Mouse (Mus musculus) ES-Bruce4 (cell line): ENCODE data around the gene Ubxn1.

Experiments
- CTCF ChIP-seq: IDR thresholded peaks from one replicate; pipeline ENCODE4 v1.8.1; 2011; ENCODE audit warnings: low read depth, low read length
- EP300 ChIP-seq: IDR thresholded peaks from 2 replicates; pipeline ENCODE4 v1.6.1; 2011; ENCODE audit warnings: low read depth, low read length; ENCODE audit not compliant: insufficient read depth
- POLR2A ChIP-seq: IDR thresholded peaks from one replicate; pipeline ENCODE4 v1.8.1; 2011; ENCODE audit warnings: low read length; ENCODE audit not compliant: insufficient read depth

GRCm38 (mm10) chr19:8839908-8840791, 31.1 kb upstream of the Ubxn1 start:
- TF ChIP-seq CTCF (no peak), POLR2A (peak; percentile 16), EP300 (no peak)
